Mouse (Mus musculus) embryonic fibroblast, embryonic 13.5 days (primary cell): ENCODE results near the gene Srp72.

Experiments
- CTCF ChIP-seq: IDR thresholded peaks from 2 replicates; pipeline ENCODE4 v1.5.1; 2011; ENCODE audit warnings: mild to moderate bottlenecking, control low read depth, low read length, moderate library complexity, borderline replicate concordance; ENCODE audit not compliant: insufficient read depth
- POLR2A ChIP-seq: IDR thresholded peaks from 2 replicates; pipeline ENCODE4 v1.6.1; 2011; ENCODE audit warnings: low read depth, mild to moderate bottlenecking, control low read depth, low read length, moderate library complexity

DNA sequence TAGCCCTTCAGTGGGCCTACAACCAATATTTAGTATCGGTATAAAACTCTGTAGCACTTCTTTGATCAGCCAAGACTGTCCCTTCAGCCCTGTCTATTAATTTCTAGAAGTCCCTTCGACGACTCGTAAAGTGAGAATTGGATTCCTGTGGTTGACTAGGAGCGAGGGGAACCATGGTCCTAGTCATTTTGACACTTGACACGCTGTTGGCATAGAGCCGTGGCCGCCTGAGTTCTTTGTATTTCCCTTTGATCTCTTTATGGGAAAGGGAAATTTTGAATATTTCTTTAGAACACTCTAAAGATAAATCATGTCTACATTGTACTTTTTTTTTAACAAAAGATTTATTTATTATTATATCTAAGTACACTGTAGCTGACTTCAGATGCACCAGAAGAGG, 1.3 kb downstream of the Srp72 start:
- no peak for TF ChIP-seq POLR2A
- no peak for TF ChIP-seq CTCF
